Mouse (Mus musculus): ENCODE measurements around the gene C1qtnf1.

DNA sequence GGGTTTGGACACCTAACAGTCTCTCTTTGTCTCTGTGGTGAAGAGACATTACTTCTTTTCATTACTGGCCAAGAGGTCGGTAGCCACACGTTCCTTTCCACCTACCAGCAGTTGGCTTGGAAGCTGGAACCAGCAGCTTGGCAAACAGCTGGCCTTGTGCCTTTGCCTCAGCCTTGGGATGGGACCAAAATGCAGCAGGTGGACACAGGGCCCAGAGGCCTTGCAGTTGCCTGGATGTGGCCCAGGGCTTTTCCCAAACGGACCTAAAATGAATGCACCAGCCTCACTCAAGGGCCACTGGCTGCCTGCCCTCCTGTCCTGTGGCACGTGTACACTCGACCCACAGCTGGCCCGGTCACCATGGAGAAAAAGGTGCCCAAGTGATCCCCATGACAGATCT is 23.2 kb downstream of the C1qtnf1 start:
- TF ChIP-seq CTCF (IDR thresholded peaks at IDR 0.05; ENCODE audit: extremely low read depth, insufficient read depth, insufficient read length, insufficient replicate concordance) = no peak
- no peak for TF ChIP-seq POLR2A (IDR thresholded peaks at IDR 0.05; ENCODE audit: low read depth, low read length)

Measured in spleen, adult 2 months (tissue).